Mouse (Mus musculus): ENCODE results near the gene Uqcr10. TPM values are rescaled to one million over a fixed set of nuclear protein-coding genes. Genes with fewer than 3 reads are reported as not detected.

Gene Uqcr10
- polyA plus RNA-seq, 1 experiment: 2,120 TPM

GRCm38 (mm10) chr11:4729603-4730002 lies 25.5 kb upstream of the Uqcr10 start:
- no peaks in the 10 kb centered on the region for H3K36me3 ChIP-seq (ENCODE audit: control insufficient read depth, insufficient read depth, low read length)
- TF ChIP-seq CTCF (conservative IDR thresholded peaks at IDR 0.05; ENCODE audit: insufficient read depth, insufficient read length, low read depth, low read length): no peak
- no peak for TF ChIP-seq POLR2A (IDR thresholded peaks at IDR 0.05; ENCODE audit: low read depth, low read length)
- H3K4me1 ChIP-seq (ENCODE audit: control insufficient read depth, insufficient read depth, low read length): no peaks in the 10 kb centered on the region
- H3K4me3 ChIP-seq (ENCODE audit: insufficient read depth, low read depth, low read length): no peak overlapping the region
- H3K27ac ChIP-seq (ENCODE audit: insufficient read depth, low read depth, low read length): no peak overlapping the region
- H3K27me3 ChIP-seq (replicated peaks; ENCODE audit: control insufficient read depth, insufficient read depth, low read length): no peaks in the 10 kb centered on the region
- 53% methylated on average over 12 of the region's 12 CpGs for WGBS
- DNase-seq: no peak

GRCm38 (mm10) chr11:4721728-4722127 lies 17.6 kb upstream of the Uqcr10 start:
- Histone ChIP-seq H3K27ac (ENCODE audit: insufficient read depth, low read depth, low read length) (no peak overlapping the region), H3K4me1 (ENCODE audit: control insufficient read depth, insufficient read depth, low read length) (no peaks in the 10 kb centered on the region), H3K36me3 (ENCODE audit: control insufficient read depth, insufficient read depth, low read length) (no peaks in the 10 kb centered on the region; the same call in 1 of the 2 replicates), H3K4me3 (ENCODE audit: insufficient read depth, low read depth, low read length) (no peak overlapping the region), H3K27me3 (replicated peaks; ENCODE audit: control insufficient read depth, insufficient read depth, low read length) (no peaks in the 10 kb centered on the region)
- no peak for TF ChIP-seq POLR2A (IDR thresholded peaks at IDR 0.05; ENCODE audit: low read depth, low read length)
- TF ChIP-seq CTCF (conservative IDR thresholded peaks at IDR 0.05; ENCODE audit: insufficient read depth, insufficient read length, low read depth, low read length): no peak
- WGBS: 74% methylated on average over 8 of the region's 8 CpGs
- no peak for DNase-seq

GRCm38 (mm10) chr11:4720900-4721580 lies 16.9 kb upstream of the Uqcr10 start:
- no peaks in the 10 kb centered on the region for H3K27me3 ChIP-seq (replicated peaks; ENCODE audit: control insufficient read depth, insufficient read depth, low read length)
- H3K36me3 ChIP-seq (ENCODE audit: control insufficient read depth, insufficient read depth, low read length): no peaks in the 10 kb centered on the region; the same call in 1 of the 2 replicates
- WGBS: 72% methylated on average over 7 of the region's 7 CpGs
- no peak overlapping the region for H3K4me3 ChIP-seq (ENCODE audit: insufficient read depth, low read depth, low read length)
- no peak overlapping the region for H3K27ac ChIP-seq (ENCODE audit: insufficient read depth, low read depth, low read length)
- TF ChIP-seq CTCF (conservative IDR thresholded peaks at IDR 0.05; ENCODE audit: insufficient read depth, insufficient read length, low read depth, low read length): no peak
- no peak for TF ChIP-seq POLR2A (IDR thresholded peaks at IDR 0.05; ENCODE audit: low read depth, low read length)
- DNase-seq: no peak
- no peaks in the 10 kb centered on the region for H3K4me1 ChIP-seq (ENCODE audit: control insufficient read depth, insufficient read depth, low read length)

GRCm38 (mm10) chr11:4720393-4720792 lies 16.3 kb upstream of the Uqcr10 start:
- no peak for DNase-seq
- Histone ChIP-seq H3K27me3 (replicated peaks; ENCODE audit: control insufficient read depth, insufficient read depth, low read length) (no peaks in the 10 kb centered on the region), H3K4me3 (ENCODE audit: insufficient read depth, low read depth, low read length) (no peak overlapping the region), H3K27ac (ENCODE audit: insufficient read depth, low read depth, low read length) (no peak overlapping the region), H3K36me3 (ENCODE audit: control insufficient read depth, insufficient read depth, low read length) (no peaks in the 10 kb centered on the region; the same call in 1 of the 2 replicates), H3K4me1 (ENCODE audit: control insufficient read depth, insufficient read depth, low read length) (no peaks in the 10 kb centered on the region)
- WGBS: 66% methylated on average over 11 of the region's 11 CpGs
- no peak for TF ChIP-seq CTCF (conservative IDR thresholded peaks at IDR 0.05; ENCODE audit: insufficient read depth, insufficient read length, low read depth, low read length)
- no peak for TF ChIP-seq POLR2A (IDR thresholded peaks at IDR 0.05; ENCODE audit: low read depth, low read length)

- DNase-seq: no peak
- Histone ChIP-seq H3K27me3 (replicated peaks; ENCODE audit: control insufficient read depth, insufficient read depth, low read length) (no peaks in the 10 kb centered on the region), H3K4me1 (ENCODE audit: control insufficient read depth, insufficient read depth, low read length) (no peaks in the 10 kb centered on the region), H3K36me3 (ENCODE audit: control insufficient read depth, insufficient read depth, low read length) (no peaks in the 10 kb centered on the region; the same call in 1 of the 2 replicates), H3K27ac (ENCODE audit: insufficient read depth, low read depth, low read length) (no peak overlapping the region), H3K4me3 (ENCODE audit: insufficient read depth, low read depth, low read length) (no peak overlapping the region)
- TF ChIP-seq POLR2A (IDR thresholded peaks at IDR 0.05; ENCODE audit: low read depth, low read length) (no peak), CTCF (conservative IDR thresholded peaks at IDR 0.05; ENCODE audit: insufficient read depth, insufficient read length, low read depth, low read length) (no peak)
- 91% methylated on average over 9 of the region's 9 CpGs for WGBS
Measured at GRCm38 (mm10) chr11:4719961-4720360, 15.8 kb upstream of the Uqcr10 start.

- no peaks in the 10 kb centered on the region; the same call in 1 of the 2 replicates for H3K36me3 ChIP-seq (ENCODE audit: control insufficient read depth, insufficient read depth, low read length)
- H3K27me3 ChIP-seq (replicated peaks; ENCODE audit: control insufficient read depth, insufficient read depth, low read length): no peaks in the 10 kb centered on the region
- H3K4me3 ChIP-seq (ENCODE audit: insufficient read depth, low read depth, low read length): no peak overlapping the region
- no peak for DNase-seq
- TF ChIP-seq POLR2A (IDR thresholded peaks at IDR 0.05; ENCODE audit: low read depth, low read length): no peak
- no peak for TF ChIP-seq CTCF (conservative IDR thresholded peaks at IDR 0.05; ENCODE audit: insufficient read depth, insufficient read length, low read depth, low read length)
- H3K27ac ChIP-seq (ENCODE audit: insufficient read depth, low read depth, low read length): no peak overlapping the region
- H3K4me1 ChIP-seq (ENCODE audit: control insufficient read depth, insufficient read depth, low read length): no peaks in the 10 kb centered on the region
- 81% methylated on average over 5 of the region's 5 CpGs for WGBS
Measured at GRCm38 (mm10) chr11:4718548-4718947, 14.4 kb upstream of the Uqcr10 start.

- no peak overlapping the region for H3K27ac ChIP-seq (ENCODE audit: insufficient read depth, low read depth, low read length)
- no peak for DNase-seq
- 91% methylated on average over 5 of the region's 5 CpGs for WGBS
- H3K4me3 ChIP-seq (ENCODE audit: insufficient read depth, low read depth, low read length): no peak overlapping the region
- H3K27me3 ChIP-seq (replicated peaks; ENCODE audit: control insufficient read depth, insufficient read depth, low read length): no peaks in the 10 kb centered on the region
- no peaks in the 10 kb centered on the region for H3K36me3 ChIP-seq (ENCODE audit: control insufficient read depth, insufficient read depth, low read length)
- no peaks in the 10 kb centered on the region for H3K4me1 ChIP-seq (ENCODE audit: control insufficient read depth, insufficient read depth, low read length)
- TF ChIP-seq CTCF (conservative IDR thresholded peaks at IDR 0.05; ENCODE audit: insufficient read depth, insufficient read length, low read depth, low read length): no peak
- TF ChIP-seq POLR2A (IDR thresholded peaks at IDR 0.05; ENCODE audit: low read depth, low read length): no peak
Measured at GRCm38 (mm10) chr11:4716530-4717236, 12.5 kb upstream of the Uqcr10 start.

All from kidney, adult 2 months (tissue).